Mouse (Mus musculus) frontal cortex, adult 2 months (tissue): ENCODE results near the gene Catsperg2. TPM values are rescaled to one million over a fixed set of nuclear protein-coding genes. Genes with fewer than 3 reads are reported as not detected.
A peak's percentile ranks its signal among the peaks of the same experiment; 100 is the strongest.
"Not testable (repeated sequence)": the region's sequence is repeated elsewhere in the genome, so short reads cannot be mapped to it uniquely, and the experiment has no call there.

Source experiments
- DNase-seq, 2 experiments: peaks; one replicate each; pipeline ENCODE4 v3.0.0; 2022; ENCODE audit warnings: low spot score in 1 of 2; ENCODE audit errors: extremely low spot score in 1 of 2
- polyA plus RNA-seq: library from polyadenylated mRNA; depleted of rRNA; stranded (reverse); fragments of >200 nt; gene quantifications from 2 replicates; pipeline ENCODE4 v1.2.3, GENCODE M21; 2012; rRNA removed

The Catsperg2 gene
- 0.10 and 0.17 TPM in 2 replicates for polyA plus RNA-seq

GRCm38 (mm10) chr7:29726860-29727259 lies at the start of gene Catsperg2:
TSS of gene Catsperg2 (minus strand) at chr7:29727032.
- not testable (repeated sequence) for DNase-seq

- no peak for DNase-seq
Observed at GRCm38 (mm10) chr7:29776568-29776967, 49.7 kb upstream of the Catsperg2 start.

- no peak for DNase-seq
Observed at GRCm38 (mm10) chr7:29774371-29774770, 47.5 kb upstream of the Catsperg2 start.

GRCm38 (mm10) chr7:29773503-29773902 lies 46.7 kb upstream of the Catsperg2 start:
- DNase-seq: no peak

GRCm38 (mm10) chr7:29768980-29769379 lies 42.1 kb upstream of the Catsperg2 start:
- no peak for DNase-seq

- DNase-seq: peak; percentile 94 to 95
Observed at GRCm38 (mm10) chr7:29768090-29768900, 41.5 kb upstream of the Catsperg2 start, which contains the start of gene Zfp84. TSS of gene Zfp84 (plus strand) at chr7:29768552.

- peak; percentile 77 to 92 for DNase-seq
Observed at GRCm38 (mm10) chr7:29767058-29767686, 40.3 kb upstream of the Catsperg2 start.

GRCm38 (mm10) chr7:29764702-29765101 lies 37.9 kb upstream of the Catsperg2 start:
- no peak for DNase-seq

GRCm38 (mm10) chr7:29760476-29760875 lies 33.6 kb upstream of the Catsperg2 start:
- DNase-seq: no peak

GRCm38 (mm10) chr7:29742258-29742657 lies 15.4 kb upstream of the Catsperg2 start:
- DNase-seq: no peak

GRCm38 (mm10) chr7:29728055-29728454 lies 1.2 kb upstream of the Catsperg2 start:
- no peak for DNase-seq

- not testable (repeated sequence) for DNase-seq
Observed at GRCm38 (mm10) chr7:29725461-29726142, 1.2 kb downstream of the Catsperg2 start.

GRCm38 (mm10) chr7:29708891-29709290 lies 17.9 kb downstream of the Catsperg2 start:
- not testable (repeated sequence) for DNase-seq

- not testable (repeated sequence) for DNase-seq
Observed at GRCm38 (mm10) chr7:29695231-29695630, 31.6 kb downstream of the Catsperg2 start.

- DNase-seq: peak in 1 of 2 experiments; percentile 3
Observed at GRCm38 (mm10) chr7:29681868-29682267, 45.0 kb downstream of the Catsperg2 start.

Other genes with a start within 250 kb of the Catsperg2 start
- 38.2 and 41.4 TPM in 2 replicates for gene Sipa1l3, start 208.4 kb downstream of the Catsperg2 start, polyA plus RNA-seq
- 10.1 TPM in 2 replicates for gene Zfp84, start 41.5 kb upstream of the Catsperg2 start, polyA plus RNA-seq
- gene Zfp30, start 57.0 kb upstream of the Catsperg2 start, polyA plus RNA-seq: 8.7 and 9.4 TPM in 2 replicates
- gene Zfp790, start 89.1 kb upstream of the Catsperg2 start, polyA plus RNA-seq: 9.0 and 10.0 TPM in 2 replicates
- 11.3 and 11.8 TPM in 2 replicates for gene Zfp940, start 126.6 kb upstream of the Catsperg2 start, polyA plus RNA-seq
- 14.8 and 15.8 TPM in 2 replicates for gene Zfp420, start 132.9 kb upstream of the Catsperg2 start, polyA plus RNA-seq
- 11.7 and 12.0 TPM in 2 replicates for gene Zfp27, start 179.5 kb upstream of the Catsperg2 start, polyA plus RNA-seq
- gene Zfp383, start 181.2 kb upstream of the Catsperg2 start, polyA plus RNA-seq: 8.8 and 10.4 TPM in 2 replicates
- 12.1 and 13.3 TPM in 2 replicates for gene Zfp74, start 227.1 kb upstream of the Catsperg2 start, polyA plus RNA-seq